Mouse (Mus musculus) megakaryocyte, adult 5-6 weeks (primary cell): ENCODE measurements at regions not wholly inside any gene's neighbourhood (a gene's known extent, or its start where the extent isn't known, plus 50 kb on each side); places are given as distances from the start of the nearest gene placed in this dataset.
"Not testable (repeated sequence)": the region's sequence is repeated elsewhere in the genome, so short reads cannot be mapped to it uniquely, and the experiment has no call there.

ENCODE experiments used
- ATAC-seq: 2 replicates; pipeline ENCODE4 v1.8.0; 2016; ENCODE audit warnings: mild to moderate bottlenecking, inconsistent platforms; ENCODE audit not compliant: poor library complexity, severe bottlenecking

DNA sequence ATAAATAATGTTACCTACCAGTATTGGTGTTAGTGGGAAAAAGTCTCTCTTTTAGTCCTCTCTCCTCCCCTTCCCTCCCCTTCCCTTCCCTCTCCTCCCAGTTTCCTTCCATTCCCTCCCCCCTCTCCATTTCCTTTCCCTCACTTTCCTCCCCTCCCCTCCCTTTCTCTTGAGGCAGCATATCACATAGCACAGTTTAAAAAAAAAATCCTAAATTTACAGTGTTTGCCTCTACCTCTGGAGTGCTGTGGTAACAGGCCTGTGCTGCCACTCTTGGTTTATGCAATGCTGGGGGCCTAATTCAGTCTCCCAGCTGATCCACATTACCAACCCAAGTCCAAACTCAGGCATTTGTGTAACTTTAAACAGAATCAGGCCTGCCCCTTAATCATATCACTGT, 52.1 kb upstream of the Slc44a3 start:
- no peak for ATAC-seq

DNA sequence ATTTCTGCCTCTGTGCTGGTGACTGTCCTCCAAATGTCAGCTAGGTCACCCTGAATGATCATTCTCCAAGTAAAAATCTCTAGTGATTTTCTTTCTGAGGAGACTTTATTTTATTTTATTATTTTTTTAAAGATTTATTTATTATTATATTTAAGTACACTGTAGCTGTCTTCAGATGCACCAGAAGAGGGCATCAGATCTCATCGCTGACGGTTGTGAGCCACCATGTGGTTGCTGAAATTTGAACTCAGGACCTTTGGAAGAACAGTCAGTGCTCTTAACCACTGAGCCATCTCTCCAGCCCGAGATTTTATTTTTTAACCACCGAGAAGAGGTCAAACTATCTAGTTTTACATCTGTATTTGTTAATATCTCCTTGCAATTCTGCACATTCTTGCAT, 50.5 kb upstream of the Slc44a3 start:
- not testable (repeated sequence) for ATAC-seq
